ENCODE assay signal across 12 mouse cellular contexts in genomic region chr11:6561474-6561873, GRCm38 (mm10). TPM values are rescaled to one million over a fixed set of nuclear protein-coding genes. Genes with fewer than 3 reads are reported as not detected.
A peak's percentile ranks its signal among the peaks of the same experiment; 100 is the strongest.
DNase-seq lines count a peak whose midpoint lies in the region; ATAC-seq and TF ChIP-seq lines count a peak whose summit lies in the region.
"Had no signal": no experiment of that assay in that cellular context is flagged by ENCODE, and none has a peak within 500 bp of the region (broad histone marks: within the 10 kb centered on the region; RNA-seq: fewer than 3 reads in every experiment).

No protein-coding gene starts in this region.

- H3K9me3 ChIP-seq in embryonic facial prominence, embryonic 13.5 days, result no peaks in the 10 kb centered on the region
- H3K9me3 ChIP-seq in embryonic facial prominence, embryonic 10.5 days, result no peaks in the 10 kb centered on the region
- H3K9me3 ChIP-seq in intestine, embryonic 14.5 days (ENCODE audit: control insufficient read depth, low read length), result no peaks in the 10 kb centered on the region
- H3K9me3 ChIP-seq in stomach, embryonic 14.5 days (ENCODE audit: control insufficient read depth, low read depth, low read length), result no peaks in the 10 kb centered on the region
- H3K9me3 ChIP-seq: forebrain, embryonic 10.5 days had no signal

- H3K36me3 ChIP-seq in embryonic facial prominence, embryonic 13.5 days, result peaks cover 22% of the 10 kb centered on the region
- peaks cover 71% of the 10 kb centered on the region for H3K36me3 ChIP-seq in embryonic facial prominence, embryonic 10.5 days (replicated peaks)
- H3K36me3 ChIP-seq in liver, adult 2 months (ENCODE audit: control insufficient read depth, insufficient read depth, low read length), result peaks cover 2% of the 10 kb centered on the region; the same call in 1 of the 2 replicates
- H3K36me3 ChIP-seq in intestine, embryonic 14.5 days (ENCODE audit: control insufficient read depth, insufficient read depth, low read length), result 0 out of 2 replicates have a peak, but pooled peaks cover 6% of the 10 kb centered on the region
- H3K36me3 ChIP-seq in stomach, embryonic 14.5 days (ENCODE audit: control insufficient read depth, insufficient read depth, low read length), result no peaks in the 10 kb centered on the region

- H3K4me1 ChIP-seq in embryonic facial prominence, embryonic 13.5 days, result peaks cover 4% of the 10 kb centered on the region
- H3K4me1 ChIP-seq in embryonic facial prominence, embryonic 10.5 days, result no peaks in the 10 kb centered on the region
- H3K4me1 ChIP-seq in liver, adult 2 months (ENCODE audit: control insufficient read depth, insufficient read depth, low read length), result peaks cover 1% of the 10 kb centered on the region; the same call in 1 of the 2 replicates
- peaks cover 5% of the 10 kb centered on the region; the same call in 1 of the 2 replicates for H3K4me1 ChIP-seq in intestine, embryonic 14.5 days (replicated peaks; ENCODE audit: control insufficient read depth, insufficient read depth, low read length)
- 0 out of 2 replicates have a peak, but pooled peaks cover 2% of the 10 kb centered on the region for H3K4me1 ChIP-seq in stomach, embryonic 14.5 days (ENCODE audit: control insufficient read depth, insufficient read depth, low read length)
- H3K4me1 ChIP-seq: forebrain, embryonic 10.5 days had no signal

- 90% methylated on average over 4 of the region's 4 CpGs for WGBS in embryonic facial prominence, embryonic 13.5 days
- WGBS in embryonic facial prominence, embryonic 10.5 days, result 94% methylated on average over 4 of the region's 4 CpGs
- WGBS in liver, adult 2 months, result 89% methylated on average over 4 of the region's 4 CpGs
- 88% methylated on average over 4 of the region's 4 CpGs for WGBS in intestine, embryonic 14.5 days
- 86% methylated on average over 4 of the region's 4 CpGs for WGBS in stomach, embryonic 14.5 days

- TF ChIP-seq POLR2A in liver, adult 2 months (IDR thresholded peaks at IDR 0.05; ENCODE audit: extremely low read depth, insufficient read depth, low read length), result no peak

- H3K4me2 ChIP-seq in embryonic facial prominence, embryonic 13.5 days, result no peak overlapping the region
- 0 out of 2 replicates have a peak overlapping the region, but pooled peaks have one; percentile 13 for H3K4me2 ChIP-seq in intestine, embryonic 14.5 days (ENCODE audit: low read length)
- no peak overlapping the region for H3K4me2 ChIP-seq in stomach, embryonic 14.5 days (replicated peaks; ENCODE audit: low read depth, low read length)

- peaks cover 32% of the 10 kb centered on the region; the same call in 1 of the 2 replicates for H3K79me2 ChIP-seq in liver, adult 2 months (ENCODE audit: control insufficient read depth, insufficient read depth, low read length)

- H3K4me3 ChIP-seq in embryonic facial prominence, embryonic 13.5 days, result no peak overlapping the region
- no peak overlapping the region for H3K4me3 ChIP-seq in embryonic facial prominence, embryonic 10.5 days
- peak overlapping the region; percentile 0; the same call in 1 of the 2 replicates for H3K4me3 ChIP-seq in liver, adult 2 months (ENCODE audit: insufficient read depth, low read depth, low read length)
- H3K4me3 ChIP-seq in intestine, embryonic 14.5 days (ENCODE audit: low read depth, low read length), result no peak overlapping the region
- H3K4me3 ChIP-seq in stomach, embryonic 14.5 days (ENCODE audit: low read depth, low read length), result no peak overlapping the region
- H3K4me3 ChIP-seq: forebrain, embryonic 10.5 days had no signal

- H3K9ac ChIP-seq in embryonic facial prominence, embryonic 13.5 days, result no peak overlapping the region
- H3K9ac ChIP-seq in liver, adult 2 months (ENCODE audit: low read depth, low read length), result no peak overlapping the region; the same call in 1 of the 2 replicates
- H3K9ac ChIP-seq in intestine, embryonic 14.5 days (ENCODE audit: low read length), result no peak overlapping the region
- H3K9ac ChIP-seq in stomach, embryonic 14.5 days (replicated peaks; ENCODE audit: low read depth, low read length), result no peak overlapping the region

- TF ChIP-seq CTCF in liver, adult 2 months (IDR thresholded peaks at IDR 0.05; ENCODE audit: low read depth, low read length), result no peak

- H3K27me3 ChIP-seq in embryonic facial prominence, embryonic 13.5 days, result no peaks in the 10 kb centered on the region
- no peaks in the 10 kb centered on the region for H3K27me3 ChIP-seq in embryonic facial prominence, embryonic 10.5 days (replicated peaks; ENCODE audit: low read depth, poor library complexity, severe bottlenecking)
- H3K27me3 ChIP-seq in liver, adult 2 months (ENCODE audit: control insufficient read depth, insufficient read depth, low read length), result no peaks in the 10 kb centered on the region
- H3K27me3 ChIP-seq in intestine, embryonic 14.5 days (replicated peaks; ENCODE audit: control insufficient read depth, insufficient read depth, low read length), result no peaks in the 10 kb centered on the region
- H3K27me3 ChIP-seq in stomach, embryonic 14.5 days (ENCODE audit: control insufficient read depth, insufficient read depth, low read length), result no peaks in the 10 kb centered on the region

- no peak for ATAC-seq in embryonic facial prominence, embryonic 13.5 days (ENCODE audit: insufficient number of reproducible peaks, insufficient read depth, low FRiP score, low TSS enrichment, low read depth)
- ATAC-seq in intestine, embryonic 14.5 days (replicated peaks; ENCODE audit: low FRiP score, low TSS enrichment, low read depth), result no peak
- ATAC-seq in stomach, embryonic 14.5 days (ENCODE audit: insufficient number of reproducible peaks, insufficient read depth, low FRiP score, low read depth), result no peak

- no peak for DNase-seq in embryonic facial prominence, embryonic 10.5 days (ENCODE audit: low spot score)
- no peak for DNase-seq in liver, adult 2 months (ENCODE audit: extremely low read depth, low read depth, low spot score)
- DNase-seq in liver, result no peak
- no peak for DNase-seq in intestine, embryonic 14.5 days (ENCODE audit: low spot score)
- no peak for DNase-seq in ovary, postnatal 10 days (ENCODE audit: low spot score)
- DNase-seq in spleen, adult 18-20 months, result no peak
- DNase-seq: cerebellum, adult 11 months; embryo, embryonic 11 days had no signal

- H3K27ac ChIP-seq in embryonic facial prominence, embryonic 13.5 days, result 0 out of 2 replicates have a peak overlapping the region, but pooled peaks have one; percentile 28
- no peak overlapping the region for H3K27ac ChIP-seq in embryonic facial prominence, embryonic 10.5 days (replicated peaks)
- peak overlapping the region; percentile 18; the same call in 1 of the 2 replicates for H3K27ac ChIP-seq in liver, adult 2 months (replicated peaks; ENCODE audit: insufficient read depth, low read depth, low read length)
- peak overlapping the region; percentile 43; the same call in 1 of the 2 replicates for H3K27ac ChIP-seq in intestine, embryonic 14.5 days (ENCODE audit: low read depth)
- peak overlapping the region; percentile 48 for H3K27ac ChIP-seq in stomach, embryonic 14.5 days (ENCODE audit: low read length)
- H3K27ac ChIP-seq: forebrain, embryonic 10.5 days had no signal

RNA-seq across cellular contexts. Expression of gene Ccm2, which starts 14.8 kb away (rescaled TPM):
- 79.5 and 80.2 TPM in 2 replicates for polyA plus RNA-seq in embryonic facial prominence, embryonic 13.5 days (2015; fragmentation: Nextera tagmentation; extraction: Ambion mirVana)
- polyA plus RNA-seq in embryonic facial prominence, embryonic 10.5 days (2016; fragmentation: Nextera tagmentation; extraction: Ambion mirVana), result 109 and 114 TPM in 2 replicates
- total RNA-seq in liver, adult 2 months (2014; rRNA removed), result 16.5 and 18.6 TPM in 2 replicates
- polyA plus RNA-seq in liver, adult 2 months (2012; rRNA removed), result 43.7 and 49.6 TPM in 2 replicates
- 87.0 and 90.6 TPM in 2 replicates for polyA plus RNA-seq in intestine, embryonic 14.5 days (2014; fragmentation: Nextera tagmentation; extraction: Ambion mirVana)
- 82.8 and 86.2 TPM in 2 replicates for polyA plus RNA-seq in stomach, embryonic 14.5 days (2014; fragmentation: Nextera tagmentation; extraction: Ambion mirVana)

RNA-seq across cellular contexts. Expression of gene Myo1g, which starts 40.7 kb away (rescaled TPM):
- polyA plus RNA-seq in embryonic facial prominence, embryonic 13.5 days (2015; fragmentation: Nextera tagmentation; extraction: Ambion mirVana), result 1.3 and 1.8 TPM in 2 replicates
- polyA plus RNA-seq in embryonic facial prominence, embryonic 10.5 days (2016; fragmentation: Nextera tagmentation; extraction: Ambion mirVana), result 0.75 and 1.1 TPM in 2 replicates
- 1.1 and 2.6 TPM in 2 replicates for total RNA-seq in liver, adult 2 months (2014; rRNA removed)
- polyA plus RNA-seq in liver, adult 2 months (2012; rRNA removed), result 1.4 and 2.3 TPM in 2 replicates
- polyA plus RNA-seq in intestine, embryonic 14.5 days (2014; fragmentation: Nextera tagmentation; extraction: Ambion mirVana), result 1.3 TPM in 2 replicates
- 1.1 and 1.3 TPM in 2 replicates for polyA plus RNA-seq in stomach, embryonic 14.5 days (2014; fragmentation: Nextera tagmentation; extraction: Ambion mirVana)

RNA-seq across cellular contexts. Expression of gene Nacad, which starts 44.4 kb away (rescaled TPM):
- 2.9 and 3.4 TPM in 2 replicates for polyA plus RNA-seq in embryonic facial prominence, embryonic 13.5 days (2015; fragmentation: Nextera tagmentation; extraction: Ambion mirVana)
- 9.8 and 10.5 TPM in 2 replicates for polyA plus RNA-seq in embryonic facial prominence, embryonic 10.5 days (2016; fragmentation: Nextera tagmentation; extraction: Ambion mirVana)
- under 0.01 TPM in 2 replicates for total RNA-seq in liver, adult 2 months (2014; rRNA removed)
- 0.02 TPM in 1 of 2 replicates, not detected in the other for polyA plus RNA-seq in liver, adult 2 months (2012; rRNA removed)
- 5.7 and 9.0 TPM in 2 replicates for polyA plus RNA-seq in intestine, embryonic 14.5 days (2014; fragmentation: Nextera tagmentation; extraction: Ambion mirVana)
- polyA plus RNA-seq in stomach, embryonic 14.5 days (2014; fragmentation: Nextera tagmentation; extraction: Ambion mirVana), result 6.1 and 9.2 TPM in 2 replicates
- total RNA-seq: granulocyte monocyte progenitor cell, adult 5-6 weeks had no signal
